Mouse (Mus musculus): Measurements from ENCODE around the gene Sh3rf3. TPM values are rescaled to one million over a fixed set of nuclear protein-coding genes. Genes with fewer than 3 reads are reported as not detected.

Sh3rf3 gene
- polyA plus RNA-seq, 1 experiment = 0.44 TPM

DNA sequence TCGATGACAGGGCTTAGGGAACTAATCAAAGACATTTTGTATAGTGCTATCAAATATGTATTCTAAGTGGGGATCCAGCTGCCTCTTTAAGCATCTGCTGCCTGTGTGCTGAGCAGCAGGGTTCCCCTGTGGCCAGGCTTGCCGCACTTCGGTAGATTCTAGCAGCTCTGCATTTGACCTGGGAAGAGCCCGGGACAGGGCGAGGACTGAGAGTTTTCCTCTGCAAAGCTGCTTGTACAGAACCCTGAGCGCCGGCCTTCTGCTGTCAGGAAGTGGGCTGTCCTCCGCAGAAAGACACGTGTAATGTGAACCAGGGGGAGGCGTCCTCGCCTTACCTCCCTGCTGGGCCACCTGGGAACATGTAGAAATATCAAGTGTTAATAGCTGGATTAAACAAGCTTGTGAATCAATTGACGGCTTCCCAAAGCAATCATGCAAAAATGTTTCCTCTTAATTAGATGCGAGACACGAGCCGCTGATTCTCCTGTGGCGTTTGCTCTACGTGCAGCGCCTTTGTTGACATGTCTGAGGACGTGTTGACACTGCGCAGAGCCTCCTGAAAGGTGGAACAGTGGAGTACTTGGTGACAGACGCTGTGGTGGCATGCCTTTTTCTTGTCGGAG is 119.1 kb downstream of the Sh3rf3 start:
- Histone ChIP-seq H3K4me1 (ENCODE audit: control insufficient read depth, insufficient read depth, insufficient read length, low read length) (no peaks in the 10 kb centered on the region), H3K4me3 (ENCODE audit: low read depth, low read length) (no peak overlapping the region), H3K36me3 (ENCODE audit: control insufficient read depth, insufficient read depth, low read length) (no peaks in the 10 kb centered on the region), H3K27me3 (ENCODE audit: control insufficient read depth, insufficient read depth, low read length) (no peaks in the 10 kb centered on the region), H3K27ac (ENCODE audit: insufficient read depth, low read depth, low read length) (no peak overlapping the region)
- TF ChIP-seq CTCF (IDR thresholded peaks at IDR 0.05; ENCODE audit: extremely low read depth, insufficient read length, insufficient replicate concordance, low read depth, low read length) = no peak
- no peak for TF ChIP-seq POLR2A (IDR thresholded peaks at IDR 0.05; ENCODE audit: low read depth, low read length)
- 20% methylated on average over 22 of the region's 22 CpGs for WGBS

DNA sequence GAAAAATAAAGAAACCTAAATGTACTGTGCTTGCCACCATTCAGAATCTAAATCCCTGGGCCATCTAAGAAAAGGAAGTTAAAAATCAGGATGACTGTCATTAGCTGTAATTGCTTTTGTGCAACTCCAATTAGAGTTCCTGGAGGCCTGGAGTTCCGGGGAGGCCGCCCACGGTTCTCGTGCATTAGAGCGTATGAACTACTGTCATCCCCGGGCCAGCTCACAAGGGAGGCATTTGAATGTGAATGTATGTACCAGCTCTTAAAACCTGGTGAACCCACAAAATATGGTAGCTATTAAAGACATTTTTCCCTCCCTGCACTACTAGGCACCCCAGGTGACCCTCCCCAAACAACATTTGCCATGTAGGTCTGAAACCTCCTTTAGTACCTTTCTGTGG is 122.4 kb downstream of the Sh3rf3 start:
- H3K4me1 ChIP-seq (ENCODE audit: control insufficient read depth, insufficient read depth, insufficient read length, low read length) = no peaks in the 10 kb centered on the region
- H3K27ac ChIP-seq (ENCODE audit: insufficient read depth, low read depth, low read length) = no peak overlapping the region
- WGBS = 94% methylated on average over 6 of the region's 6 CpGs
- H3K36me3 ChIP-seq (ENCODE audit: control insufficient read depth, insufficient read depth, low read length) = no peaks in the 10 kb centered on the region
- H3K27me3 ChIP-seq (ENCODE audit: control insufficient read depth, insufficient read depth, low read length) = no peaks in the 10 kb centered on the region
- H3K4me3 ChIP-seq (ENCODE audit: low read depth, low read length) = no peak overlapping the region
- no peak for TF ChIP-seq POLR2A (IDR thresholded peaks at IDR 0.05; ENCODE audit: low read depth, low read length)
- no peak for TF ChIP-seq CTCF (IDR thresholded peaks at IDR 0.05; ENCODE audit: extremely low read depth, insufficient read length, insufficient replicate concordance, low read depth, low read length)

- Histone ChIP-seq H3K27ac (ENCODE audit: insufficient read depth, low read depth, low read length) (no peak overlapping the region), H3K4me1 (ENCODE audit: control insufficient read depth, insufficient read depth, insufficient read length, low read length) (no peaks in the 10 kb centered on the region), H3K27me3 (ENCODE audit: control insufficient read depth, insufficient read depth, low read length) (no peaks in the 10 kb centered on the region), H3K36me3 (ENCODE audit: control insufficient read depth, insufficient read depth, low read length) (no peaks in the 10 kb centered on the region), H3K4me3 (ENCODE audit: low read depth, low read length) (no peak overlapping the region)
- no peak for TF ChIP-seq CTCF (IDR thresholded peaks at IDR 0.05; ENCODE audit: extremely low read depth, insufficient read length, insufficient replicate concordance, low read depth, low read length)
- TF ChIP-seq POLR2A (IDR thresholded peaks at IDR 0.05; ENCODE audit: low read depth, low read length) = no peak
- 74% methylated on average over 9 of the region's 9 CpGs for WGBS
These were observed 123.3 kb downstream of the Sh3rf3 start for GRCm38 (mm10) chr10:58936441-58936860.

DNA sequence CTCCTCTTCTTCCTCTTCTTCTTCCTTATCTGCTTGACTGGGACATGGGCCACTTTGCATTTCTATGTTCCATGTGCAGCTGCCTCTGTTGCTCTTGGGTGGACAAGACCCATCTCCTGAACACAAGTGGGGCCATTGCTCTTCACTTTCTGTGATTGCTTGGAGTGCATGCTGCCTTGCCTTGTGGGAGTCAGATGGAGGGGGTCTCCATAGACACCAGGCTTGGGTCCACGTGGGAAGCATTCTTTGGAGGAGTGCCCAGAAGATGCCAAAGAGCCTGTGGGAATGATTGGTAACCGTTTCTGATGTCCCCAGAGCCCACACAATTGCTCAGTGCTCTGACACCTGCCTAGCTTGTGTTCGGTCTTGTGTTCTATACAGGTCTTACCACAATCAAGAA is 124.4 kb downstream of the Sh3rf3 start:
- H3K4me1 ChIP-seq (ENCODE audit: control insufficient read depth, insufficient read depth, insufficient read length, low read length) = no peaks in the 10 kb centered on the region
- H3K27ac ChIP-seq (ENCODE audit: insufficient read depth, low read depth, low read length) = no peak overlapping the region
- 63% methylated on average over 3 of the region's 3 CpGs for WGBS
- H3K4me3 ChIP-seq (ENCODE audit: low read depth, low read length) = no peak overlapping the region
- H3K27me3 ChIP-seq (ENCODE audit: control insufficient read depth, insufficient read depth, low read length) = no peaks in the 10 kb centered on the region
- no peak for TF ChIP-seq POLR2A (IDR thresholded peaks at IDR 0.05; ENCODE audit: low read depth, low read length)
- no peak for TF ChIP-seq CTCF (IDR thresholded peaks at IDR 0.05; ENCODE audit: extremely low read depth, insufficient read length, insufficient replicate concordance, low read depth, low read length)
- H3K36me3 ChIP-seq (ENCODE audit: control insufficient read depth, insufficient read depth, low read length) = no peaks in the 10 kb centered on the region

- WGBS = 74% methylated on average over 3 of the region's 3 CpGs
- Histone ChIP-seq H3K27ac (ENCODE audit: insufficient read depth, low read depth, low read length) (no peak overlapping the region), H3K27me3 (ENCODE audit: control insufficient read depth, insufficient read depth, low read length) (no peaks in the 10 kb centered on the region)
These were observed 129.7 kb downstream of the Sh3rf3 start for GRCm38 (mm10) chr10:58942819-58943218.

GRCm38 (mm10) chr10:58943661-58944400 is 130.7 kb downstream of the Sh3rf3 start:
- Histone ChIP-seq H3K4me3 (ENCODE audit: low read depth, low read length) (no peak overlapping the region), H3K36me3 (ENCODE audit: control insufficient read depth, insufficient read depth, low read length) (no peaks in the 10 kb centered on the region), H3K27ac (ENCODE audit: insufficient read depth, low read depth, low read length) (no peak overlapping the region), H3K4me1 (ENCODE audit: control insufficient read depth, insufficient read depth, insufficient read length, low read length) (no peaks in the 10 kb centered on the region), H3K27me3 (ENCODE audit: control insufficient read depth, insufficient read depth, low read length) (no peaks in the 10 kb centered on the region)
- TF ChIP-seq CTCF (IDR thresholded peaks at IDR 0.05; ENCODE audit: extremely low read depth, insufficient read length, insufficient replicate concordance, low read depth, low read length) (no peak), POLR2A (IDR thresholded peaks at IDR 0.05; ENCODE audit: low read depth, low read length) (no peak)
- 59% methylated on average over 9 of the region's 9 CpGs for WGBS

More at GRCm38 (mm10) chr10:58942819-58943218, 129.7 kb downstream of the Sh3rf3 start:
- TF ChIP-seq POLR2A (IDR thresholded peaks at IDR 0.05; ENCODE audit: low read depth, low read length) = no peak
- TF ChIP-seq CTCF (IDR thresholded peaks at IDR 0.05; ENCODE audit: extremely low read depth, insufficient read length, insufficient replicate concordance, low read depth, low read length) = no peak
- no peaks in the 10 kb centered on the region for H3K36me3 ChIP-seq (ENCODE audit: control insufficient read depth, insufficient read depth, low read length)
- no peak overlapping the region for H3K4me3 ChIP-seq (ENCODE audit: low read depth, low read length)
- H3K4me1 ChIP-seq (ENCODE audit: control insufficient read depth, insufficient read depth, insufficient read length, low read length) = no peaks in the 10 kb centered on the region

DNA sequence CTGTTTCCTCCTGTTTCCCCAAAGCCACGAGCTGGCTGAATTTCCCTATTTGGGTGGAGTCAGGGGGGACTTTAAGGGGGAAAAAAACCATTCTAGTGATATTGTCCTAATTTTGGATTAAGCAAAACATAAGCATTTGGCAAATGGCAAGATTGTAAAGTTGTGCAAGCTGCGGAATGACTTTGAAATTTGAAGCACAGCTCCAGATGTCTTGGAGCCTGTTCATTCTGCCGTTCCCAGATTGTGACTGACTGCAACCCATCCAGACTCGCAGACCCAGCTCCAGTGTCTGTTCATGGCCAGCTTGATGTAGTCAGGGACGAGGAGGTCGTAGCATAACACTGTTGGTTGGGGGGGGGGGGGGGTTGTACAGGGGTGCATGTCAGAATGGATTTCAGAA is 131.8 kb downstream of the Sh3rf3 start:
- H3K4me3 ChIP-seq (ENCODE audit: low read depth, low read length) = no peak overlapping the region
- TF ChIP-seq POLR2A (IDR thresholded peaks at IDR 0.05; ENCODE audit: low read depth, low read length) (no peak), CTCF (IDR thresholded peaks at IDR 0.05; ENCODE audit: extremely low read depth, insufficient read length, insufficient replicate concordance, low read depth, low read length) (no peak)
- H3K36me3 ChIP-seq (ENCODE audit: control insufficient read depth, insufficient read depth, low read length) = no peaks in the 10 kb centered on the region
- WGBS = 65% methylated on average over 6 of the region's 6 CpGs
- H3K27ac ChIP-seq (ENCODE audit: insufficient read depth, low read depth, low read length) = no peak overlapping the region
- H3K27me3 ChIP-seq (ENCODE audit: control insufficient read depth, insufficient read depth, low read length) = no peaks in the 10 kb centered on the region
- no peaks in the 10 kb centered on the region for H3K4me1 ChIP-seq (ENCODE audit: control insufficient read depth, insufficient read depth, insufficient read length, low read length)

All from small intestine, adult 2 months (tissue).